Mouse (Mus musculus) bone marrow, adult 2 months (tissue): Measurements from ENCODE around the gene Jam3. TPM values are rescaled to one million over a fixed set of nuclear protein-coding genes. Genes with fewer than 3 reads are reported as not detected.

Source experiments
- H3K27ac ChIP-seq: fragments of 200-500 bp; 2 replicates; pipeline ENCODE4 v1.5.1; 2012; ENCODE audit warnings: low read depth, mild to moderate bottlenecking, control low read depth, inconsistent platforms, low read length; ENCODE audit not compliant: control insufficient read depth, poor library complexity, insufficient read depth
- H3K4me1 ChIP-seq: fragments of 200-500 bp; 2 replicates; pipeline ENCODE4 v1.6.1; 2011; ENCODE audit warnings: low read length; ENCODE audit not compliant: control insufficient read depth, insufficient read depth
- H3K4me3 ChIP-seq: fragments of 200-500 bp; replicated peaks from 2 replicates; pipeline ENCODE3; 2011; ENCODE audit warnings: mild to moderate bottlenecking, low read depth, low read length, control low read depth; ENCODE audit not compliant: control insufficient read depth
- CTCF ChIP-seq: fragments of 200-500 bp; IDR thresholded peaks from 2 replicates; pipeline ENCODE4 v1.5.1; 2011; ENCODE audit warnings: low read length, control low read depth; ENCODE audit not compliant: control insufficient read depth, insufficient read depth
- POLR2A ChIP-seq: fragments of 200-500 bp; IDR thresholded peaks from 2 replicates; pipeline ENCODE4 v1.6.1; 2011; ENCODE audit warnings: low read depth, mild to moderate bottlenecking, control low read depth, low read length, borderline replicate concordance; ENCODE audit not compliant: control insufficient read depth
- WGBS: fragments of 180-500 bp; shearing (Covaris S2); methylation state at CpG from one replicate; pipeline ENCODE4 v1.1.7; 2018; 5-methylcytosine and 5-hydroxymethylcytosine counted together
- polyA plus RNA-seq: library from polyadenylated mRNA; stranded (reverse); fragments of >200 nt; gene quantifications from 2 replicates; pipeline ENCODE4 v1.2.4, GENCODE M21; 2011; ENCODE audit warnings: low replicate concordance; ENCODE audit not compliant: missing spikeins, insufficient read depth, insufficient read length

Jam3 gene
- polyA plus RNA-seq, 1 experiment = 7.3 TPM

GRCm38 (mm10) chr9:27135372-27135771 is 19.8 kb downstream of the Jam3 start:
- H3K4me1 ChIP-seq = no peaks in the 10 kb centered on the region
- TF ChIP-seq POLR2A (no peak), CTCF (no peak)
- WGBS = 87% methylated on average over 7 of the region's 7 CpGs

GRCm38 (mm10) chr9:27134410-27134809 is 20.8 kb downstream of the Jam3 start:
- TF ChIP-seq POLR2A (no peak), CTCF (no peak)
- no peak overlapping the region for H3K27ac ChIP-seq
- no peaks in the 10 kb centered on the region for H3K4me1 ChIP-seq
- 35% methylated on average over 1 of the region's 1 CpGs for WGBS
- no peak overlapping the region for H3K4me3 ChIP-seq

More at GRCm38 (mm10) chr9:27135372-27135771, 19.8 kb downstream of the Jam3 start:
- H3K27ac ChIP-seq = no peak overlapping the region
- no peak overlapping the region for H3K4me3 ChIP-seq

- no peak for TF ChIP-seq POLR2A
- TF ChIP-seq CTCF = no peak
- no peak overlapping the region for H3K27ac ChIP-seq
- H3K4me3 ChIP-seq = no peak overlapping the region
- no peaks in the 10 kb centered on the region for H3K4me1 ChIP-seq
- WGBS = 45% methylated on average over 4 of the region's 4 CpGs
Observed at GRCm38 (mm10) chr9:27128629-27129028, 26.6 kb downstream of the Jam3 start.

GRCm38 (mm10) chr9:27126543-27126942 is 28.7 kb downstream of the Jam3 start:
- Histone ChIP-seq H3K27ac (no peak overlapping the region), H3K4me3 (no peak overlapping the region), H3K4me1 (no peaks in the 10 kb centered on the region)
- no peak for TF ChIP-seq POLR2A
- no peak for TF ChIP-seq CTCF
- WGBS = 79% methylated on average over 6 of the region's 6 CpGs

- H3K27ac ChIP-seq = no peak overlapping the region
- no peak overlapping the region for H3K4me3 ChIP-seq
- TF ChIP-seq POLR2A = no peak
- no peak for TF ChIP-seq CTCF
- H3K4me1 ChIP-seq = no peaks in the 10 kb centered on the region
- 9% methylated on average over 6 of the region's 6 CpGs for WGBS
Observed at GRCm38 (mm10) chr9:27125450-27125849, 29.8 kb downstream of the Jam3 start.

DNA sequence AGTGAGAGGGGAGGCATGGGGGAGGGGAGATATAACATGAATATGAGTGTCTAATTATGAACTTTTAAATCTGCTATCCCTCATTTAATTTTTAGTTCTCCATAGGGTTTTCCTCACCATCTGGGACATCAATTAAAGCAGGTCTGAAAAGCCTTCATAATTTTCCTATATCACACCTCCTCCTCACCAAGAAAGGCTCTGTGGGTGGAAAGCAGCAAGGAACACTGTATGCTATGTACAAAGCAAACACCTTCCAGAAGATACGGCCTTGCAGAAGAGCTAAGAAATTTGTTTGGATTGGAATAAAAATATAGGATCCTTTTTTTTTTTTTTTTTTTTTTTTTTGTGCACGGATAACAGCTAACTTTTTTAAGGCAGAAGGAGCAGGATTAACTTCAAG is 31.3 kb downstream of the Jam3 start:
- TF ChIP-seq POLR2A = no peak
- TF ChIP-seq CTCF = no peak
- 82% methylated on average over 2 of the region's 2 CpGs for WGBS
- no peak overlapping the region for H3K27ac ChIP-seq

GRCm38 (mm10) chr9:27122963-27123362 is 32.3 kb downstream of the Jam3 start:
- H3K4me3 ChIP-seq = no peak overlapping the region
- TF ChIP-seq CTCF (no peak), POLR2A (no peak)
- no peaks in the 10 kb centered on the region for H3K4me1 ChIP-seq
- 80% methylated on average over 4 of the region's 4 CpGs for WGBS
- no peak overlapping the region for H3K27ac ChIP-seq

More for the DNA sequence above, 31.3 kb downstream of the Jam3 start:
- no peak overlapping the region for H3K4me3 ChIP-seq
- H3K4me1 ChIP-seq = no peaks in the 10 kb centered on the region

- no peak overlapping the region for H3K27ac ChIP-seq
- no peak overlapping the region for H3K4me3 ChIP-seq
- H3K4me1 ChIP-seq = no peaks in the 10 kb centered on the region
- TF ChIP-seq CTCF (no peak), POLR2A (no peak)
- 77% methylated on average over 4 of the region's 4 CpGs for WGBS
Observed at GRCm38 (mm10) chr9:27122076-27122475, 33.1 kb downstream of the Jam3 start.

DNA sequence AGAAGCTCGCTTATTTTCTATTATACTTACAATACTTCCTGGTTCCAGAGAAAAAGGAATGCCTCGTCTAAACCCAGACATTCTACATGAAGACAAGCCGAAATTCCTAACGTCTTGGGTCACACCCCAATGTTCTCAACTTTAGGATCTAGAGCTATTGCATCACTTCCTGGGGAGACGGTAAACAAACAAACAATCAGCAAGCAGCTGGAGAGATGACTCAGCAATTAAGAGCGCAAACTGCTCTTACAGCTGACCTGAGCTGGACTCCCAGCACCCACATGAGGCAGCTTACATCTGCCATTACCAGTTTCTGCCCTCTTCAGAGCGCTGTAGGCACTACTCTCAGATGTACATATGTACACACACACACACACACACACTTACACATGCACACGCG is 34.0 kb downstream of the Jam3 start:
- no peaks in the 10 kb centered on the region for H3K4me1 ChIP-seq
- no peak for TF ChIP-seq CTCF
- TF ChIP-seq POLR2A = no peak
- no peak overlapping the region for H3K4me3 ChIP-seq
- 82% methylated on average over 9 of the region's 9 CpGs for WGBS
- no peak overlapping the region for H3K27ac ChIP-seq
